Mouse (Mus musculus): ENCODE data around the gene Kctd15. TPM values are rescaled to one million over a fixed set of nuclear protein-coding genes. Genes with fewer than 3 reads are reported as not detected.
A peak's percentile ranks its signal among the peaks of the same experiment; 100 is the strongest.

Gene Kctd15
- polyA plus RNA-seq, 1 experiment from 2014 or later = 31.7 TPM

DNA sequence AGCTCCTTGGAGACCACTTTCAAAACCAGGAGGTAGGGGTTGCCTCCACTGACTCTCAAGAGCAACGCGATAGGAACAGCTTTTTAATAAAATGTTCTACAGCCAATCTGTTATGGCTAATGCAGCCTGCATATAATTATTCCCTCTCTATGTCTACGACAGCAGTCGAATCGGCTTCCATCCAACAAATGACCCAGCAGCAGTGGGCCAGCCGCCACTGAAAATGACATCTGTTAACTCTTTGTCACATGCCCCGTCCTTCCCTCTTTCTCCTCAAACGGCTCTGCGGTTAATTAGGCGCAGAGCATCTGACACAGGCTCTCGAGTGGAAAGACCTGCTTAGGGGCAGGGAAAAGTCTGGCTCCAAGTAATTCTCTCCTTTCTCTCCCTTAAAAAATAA, 49.8 kb downstream of the Kctd15 start:
- Histone ChIP-seq H3K4me3 (no peak overlapping the region), H3K4me2 (peak overlapping the region; percentile 36), H3K9ac (no peak overlapping the region), H3K4me1 (peaks cover 21% of the 10 kb centered on the region), H3K36me3 (replicated peaks) (no peaks in the 10 kb centered on the region), H3K27ac (peak overlapping the region; percentile 68), H3K27me3 (replicated peaks) (no peaks in the 10 kb centered on the region), H3K9me3 (no peaks in the 10 kb centered on the region)
- 5% methylated on average over 11 of the region's 11 CpGs for WGBS
- peak; percentile 65 for ATAC-seq (replicated peaks)

DNA sequence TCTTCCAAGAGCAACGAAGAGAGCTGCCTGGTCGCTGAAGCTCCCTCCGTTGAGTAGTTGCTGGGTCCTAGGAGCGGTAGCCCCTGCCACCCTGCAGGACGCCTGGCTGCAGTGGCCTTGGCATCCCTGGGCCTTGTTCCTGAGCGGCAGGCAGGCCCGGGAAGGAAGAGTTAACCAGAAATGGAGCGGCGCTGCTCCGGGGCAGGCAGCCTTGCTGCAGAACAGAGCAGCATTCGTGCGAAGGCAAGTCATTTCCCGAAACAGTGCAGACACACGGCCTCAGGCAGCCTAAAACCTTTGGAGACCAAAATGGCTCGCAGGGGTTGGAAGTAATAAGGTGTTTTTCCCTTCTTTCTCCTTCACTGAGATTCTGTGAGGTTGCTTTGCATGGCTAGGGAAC, 50.5 kb downstream of the Kctd15 start:
- Histone ChIP-seq H3K27me3 (replicated peaks) (no peaks in the 10 kb centered on the region), H3K4me3 (no peak overlapping the region), H3K4me1 (peaks cover 21% of the 10 kb centered on the region), H3K9ac (peak overlapping the region; percentile 11; the same call in 1 of the 2 replicates), H3K9me3 (no peaks in the 10 kb centered on the region), H3K4me2 (peak overlapping the region; percentile 36), H3K36me3 (replicated peaks) (no peaks in the 10 kb centered on the region), H3K27ac (peak overlapping the region; percentile 68)
- peak; percentile 61; the same call in 1 of the 2 replicates for ATAC-seq (replicated peaks)
- WGBS = 20% methylated on average over 15 of the region's 15 CpGs

DNA sequence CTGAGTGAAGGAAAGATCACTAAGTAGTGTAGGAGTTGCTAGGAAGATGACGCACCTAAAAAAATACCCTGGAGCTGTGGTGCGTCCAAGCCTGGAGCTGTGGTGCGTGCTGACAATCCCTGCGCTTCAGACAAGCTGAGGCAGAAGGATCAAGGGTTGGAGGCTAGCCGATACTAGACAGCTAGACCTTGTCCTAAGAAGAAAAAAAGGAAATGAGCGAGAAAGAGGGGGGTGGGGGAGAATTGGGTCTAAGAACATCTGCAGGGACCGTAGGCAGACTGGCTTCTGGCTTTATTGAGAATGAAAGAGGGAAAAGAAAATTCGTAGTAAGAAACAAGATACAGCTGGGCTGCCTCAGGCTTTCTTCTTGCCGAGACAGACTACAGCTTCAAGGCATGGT, 58.0 kb downstream of the Kctd15 start:
- no peaks in the 10 kb centered on the region for H3K27me3 ChIP-seq (replicated peaks)
- no peak overlapping the region for H3K4me3 ChIP-seq
- peaks cover 23% of the 10 kb centered on the region for H3K4me1 ChIP-seq
- H3K9me3 ChIP-seq = no peaks in the 10 kb centered on the region
- no peaks in the 10 kb centered on the region for H3K36me3 ChIP-seq (replicated peaks)
- H3K27ac ChIP-seq = no peak overlapping the region
- no peak for ATAC-seq (replicated peaks)
- no peak overlapping the region for H3K9ac ChIP-seq
- WGBS = 68% methylated on average over 9 of the region's 9 CpGs
- no peak overlapping the region for H3K4me2 ChIP-seq

DNA sequence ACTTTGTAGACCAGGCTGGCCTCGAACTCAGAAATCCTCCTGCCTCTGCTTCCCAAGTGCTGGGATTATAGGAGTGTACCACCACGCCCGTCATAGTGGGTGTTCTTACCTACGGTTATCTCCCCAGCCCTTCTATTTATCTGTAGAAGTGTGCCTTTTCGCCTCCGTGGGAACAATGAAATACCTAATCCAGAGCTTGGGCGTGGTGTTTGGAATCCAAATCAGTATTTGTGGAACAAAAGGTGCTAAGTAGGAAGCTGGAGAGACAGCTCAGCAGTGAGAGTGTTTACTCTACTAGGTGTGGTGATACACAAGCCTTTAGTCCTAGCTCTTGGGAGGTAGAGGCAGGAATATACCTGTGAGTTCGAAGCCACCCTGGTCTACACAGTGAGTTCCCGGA, 58.5 kb downstream of the Kctd15 start:
- Histone ChIP-seq H3K4me3 (no peak overlapping the region), H3K27ac (no peak overlapping the region), H3K9ac (no peak overlapping the region), H3K36me3 (replicated peaks) (no peaks in the 10 kb centered on the region), H3K9me3 (no peaks in the 10 kb centered on the region), H3K27me3 (replicated peaks) (no peaks in the 10 kb centered on the region), H3K4me2 (no peak overlapping the region), H3K4me1 (peaks cover 25% of the 10 kb centered on the region)
- ATAC-seq (replicated peaks) = no peak
- WGBS = 89% methylated on average over 9 of the region's 9 CpGs

DNA sequence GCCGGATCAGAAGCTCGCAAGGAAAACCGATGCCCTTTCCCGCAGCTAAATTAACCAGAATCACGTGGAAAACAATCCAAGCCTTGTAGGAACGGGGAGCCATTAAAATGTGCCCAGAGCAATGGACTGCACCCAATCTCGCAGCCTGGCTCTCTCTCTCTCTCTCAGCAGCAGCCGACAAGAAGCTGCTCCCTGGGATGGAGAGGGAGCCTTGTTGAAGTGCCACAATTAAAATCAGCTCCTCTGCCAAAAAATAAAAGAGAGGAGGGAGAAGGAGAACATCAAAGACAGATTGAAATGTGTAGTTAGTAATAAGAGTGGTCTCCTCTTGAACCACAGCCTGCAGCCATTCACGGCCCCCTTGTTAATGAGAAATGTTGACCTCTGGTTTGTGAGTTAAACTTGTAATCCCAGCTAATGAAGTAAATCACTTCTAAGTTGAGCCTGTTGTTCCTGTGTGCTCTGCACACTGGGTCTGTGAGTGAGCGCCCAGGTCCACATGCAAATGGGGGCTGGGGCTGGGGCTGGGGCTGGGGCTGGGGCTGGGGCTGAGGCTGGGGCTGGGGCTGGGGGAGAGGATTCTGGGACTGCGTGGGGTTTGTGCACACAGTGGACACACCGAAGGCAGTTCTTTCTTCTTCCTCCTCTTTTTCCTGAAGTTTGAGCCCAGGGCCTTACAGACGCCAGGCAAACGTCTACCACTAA, 59.8 kb downstream of the Kctd15 start:
- H3K9ac ChIP-seq = no peak overlapping the region

DNA sequence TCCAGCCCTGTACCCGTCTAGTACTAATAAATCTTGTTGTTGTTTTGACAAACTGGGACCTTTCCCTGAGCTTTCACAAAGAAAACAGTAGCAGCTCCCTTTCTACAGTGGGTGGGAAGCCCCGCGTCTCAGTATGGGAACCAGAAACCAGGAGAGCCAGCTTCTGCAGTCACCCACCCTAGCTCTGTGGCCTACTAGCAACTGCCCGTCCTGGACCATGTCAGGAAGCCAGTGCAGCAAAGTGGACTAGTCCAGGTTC, 61.3 kb downstream of the Kctd15 start:
- Histone ChIP-seq H3K4me2 (no peak overlapping the region), H3K4me3 (no peak overlapping the region), H3K27ac (peak overlapping the region; percentile 65), H3K36me3 (replicated peaks) (no peaks in the 10 kb centered on the region), H3K27me3 (replicated peaks) (no peaks in the 10 kb centered on the region), H3K9me3 (no peaks in the 10 kb centered on the region), H3K4me1 (peaks cover 25% of the 10 kb centered on the region), H3K9ac (no peak overlapping the region)
- ATAC-seq (replicated peaks) = no peak
- 77% methylated on average over 4 of the region's 4 CpGs for WGBS

More for the DNA sequence above, 59.8 kb downstream of the Kctd15 start:
- H3K4me3 ChIP-seq = no peak overlapping the region
- no peaks in the 10 kb centered on the region for H3K27me3 ChIP-seq (replicated peaks)
- WGBS = 31% methylated on average over 14 of the region's 14 CpGs
- H3K4me2 ChIP-seq = no peak overlapping the region
- no peaks in the 10 kb centered on the region for H3K9me3 ChIP-seq
- peaks cover 25% of the 10 kb centered on the region for H3K4me1 ChIP-seq
- H3K36me3 ChIP-seq (replicated peaks) = no peaks in the 10 kb centered on the region
- peak overlapping the region; percentile 51 for H3K27ac ChIP-seq
- ATAC-seq (replicated peaks) = no peak

DNA sequence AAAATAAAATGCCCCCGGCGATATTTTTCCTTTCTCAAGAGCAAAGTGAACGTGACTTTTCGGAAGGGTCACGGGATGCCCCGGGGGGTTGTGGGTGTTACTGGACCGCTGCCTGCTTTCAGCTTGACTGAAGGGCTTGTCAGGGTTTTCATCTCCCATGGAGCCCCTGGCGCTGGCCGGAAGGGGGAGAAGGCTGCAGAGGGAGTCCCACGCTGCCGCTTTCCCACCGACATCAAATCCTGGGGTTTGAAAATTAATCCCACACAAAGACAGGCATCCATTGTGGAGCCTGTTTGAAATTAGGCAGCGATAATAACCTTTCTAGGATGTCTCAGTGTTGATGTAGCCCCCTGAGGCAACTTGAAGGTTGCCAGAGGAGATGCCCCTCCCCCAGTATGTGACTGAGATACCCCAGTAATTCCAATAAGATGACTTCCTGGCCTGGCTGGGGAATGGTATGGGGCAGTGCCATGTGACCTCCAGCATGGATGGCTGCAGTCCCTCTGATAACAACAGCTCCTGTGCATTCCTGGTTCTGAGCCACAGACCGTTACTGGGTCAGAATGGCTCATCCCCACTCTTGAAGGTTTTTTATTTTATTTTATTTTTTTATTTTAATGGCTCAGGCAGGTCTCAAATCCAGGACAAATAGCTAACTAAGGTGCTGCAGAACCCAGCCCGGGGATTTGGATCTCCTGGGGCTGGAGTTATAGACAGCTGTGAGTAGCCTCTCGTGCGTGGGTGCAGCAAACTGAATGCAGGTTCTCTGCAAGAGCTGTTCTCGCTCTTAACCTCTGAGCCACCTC, 61.8 kb downstream of the Kctd15 start:
- 20% methylated on average over 18 of the region's 18 CpGs for WGBS
- Histone ChIP-seq H3K4me3 (peak overlapping the region; percentile 18), H3K9ac (no peak overlapping the region; the same call in 1 of the 2 replicates), H3K4me1 (peaks cover 25% of the 10 kb centered on the region), H3K4me2 (peak overlapping the region; percentile 52), H3K27me3 (replicated peaks) (no peaks in the 10 kb centered on the region), H3K9me3 (no peaks in the 10 kb centered on the region), H3K27ac (peak overlapping the region; percentile 65), H3K36me3 (replicated peaks) (no peaks in the 10 kb centered on the region)
- peak; percentile 51 for ATAC-seq (replicated peaks)

DNA sequence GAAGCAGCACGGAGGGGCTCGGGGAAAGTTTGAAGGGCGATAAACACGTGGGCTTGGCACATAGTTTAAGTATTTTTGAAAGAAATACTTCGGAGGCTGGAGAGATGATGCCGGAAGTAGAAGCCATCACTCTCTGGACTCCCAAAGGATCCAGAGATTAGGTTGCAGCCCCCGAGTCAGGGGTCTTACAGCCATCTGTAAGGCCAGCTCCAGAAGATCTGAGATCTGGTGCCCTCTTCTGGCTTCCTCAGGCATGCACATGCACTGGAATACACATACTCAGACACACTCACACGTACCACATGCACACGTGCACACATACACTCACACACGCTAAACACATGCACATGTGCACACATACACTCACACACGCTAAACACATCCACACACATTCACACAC, 65.8 kb downstream of the Kctd15 start:
- Histone ChIP-seq H3K4me2 (no peak overlapping the region), H3K9me3 (no peaks in the 10 kb centered on the region), H3K4me1 (peaks cover 13% of the 10 kb centered on the region), H3K27me3 (replicated peaks) (no peaks in the 10 kb centered on the region), H3K27ac (no peak overlapping the region), H3K36me3 (replicated peaks) (no peaks in the 10 kb centered on the region), H3K4me3 (no peak overlapping the region), H3K9ac (no peak overlapping the region)
- 94% methylated on average over 11 of the region's 11 CpGs for WGBS
- ATAC-seq (replicated peaks) = no peak

Other genes with a start within 250 kb of the Kctd15 start
- 17.1 TPM in 2 replicates for gene Chst8, start 156.0 kb upstream of the Kctd15 start, polyA plus RNA-seq (2015; fragmentation: Nextera tagmentation; extraction: Ambion mirVana)